Mouse (Mus musculus): ENCODE measurements at regions not wholly inside any gene's neighbourhood (a gene's known extent, or its start where the extent isn't known, plus 50 kb on each side); places are given as distances from the start of the nearest gene placed in this dataset.

GRCm38 (mm10) chr7:124868621-124869020 is 575.9 kb upstream of the Kdm8 start:
- TF ChIP-seq CTCF (IDR thresholded peaks at IDR 0.05; ENCODE audit: low read depth) (no peak), EP300 (optimal IDR thresholded peaks at IDR 0.05) (no peak)
